Mouse (Mus musculus) cerebellum, adult 2 months (tissue): ENCODE data around the gene Borcs7. TPM values are rescaled to one million over a fixed set of nuclear protein-coding genes. Genes with fewer than 3 reads are reported as not detected.

ENCODE experiments used
- DNase-seq, 2 experiments: peaks; one replicate each; pipeline ENCODE4 v3.0.0; 2021
- H3K27ac ChIP-seq: fragments of 200-500 bp; 2 replicates; pipeline ENCODE4 v1.5.1; 2012; ENCODE audit warnings: low read length, control low read depth, inconsistent platforms; ENCODE audit not compliant: insufficient read depth
- H3K27me3 ChIP-seq: fragments of 200-500 bp; 2 replicates; pipeline ENCODE4 v1.6.1; 2012; ENCODE audit warnings: inconsistent platforms, mild to moderate bottlenecking, low read length, moderate library complexity; ENCODE audit not compliant: control insufficient read depth, insufficient read depth
- H3K4me1 ChIP-seq: fragments of 200-500 bp; 2 replicates; pipeline ENCODE4 v1.6.1; 2011; ENCODE audit warnings: low read length; ENCODE audit not compliant: control insufficient read depth, insufficient read depth
- H3K4me3 ChIP-seq: fragments of 200-500 bp; replicated peaks from 2 replicates; pipeline ENCODE3; 2011; ENCODE audit warnings: mild to moderate bottlenecking, low read depth, low read length, control low read depth; ENCODE audit not compliant: insufficient read depth
- CTCF ChIP-seq: fragments of 200-500 bp; IDR thresholded peaks from 2 replicates; pipeline ENCODE4 v1.5.1; 2011; ENCODE audit warnings: low read depth, mild to moderate bottlenecking, control low read depth, low read length, moderate library complexity, borderline replicate concordance; ENCODE audit not compliant: insufficient read depth
- POLR2A ChIP-seq: fragments of 200-500 bp; IDR thresholded peaks from 2 replicates; pipeline ENCODE4 v1.6.1; 2011; ENCODE audit warnings: low read length, control low read depth, borderline replicate concordance; ENCODE audit not compliant: insufficient read depth
- WGBS: fragments of 180-500 bp; shearing (Covaris S2); methylation state at CpG from one replicate; pipeline ENCODE4 v1.1.7; 2018; 5-methylcytosine and 5-hydroxymethylcytosine counted together
- polyA plus RNA-seq: library from polyadenylated mRNA; depleted of rRNA; stranded (reverse); fragments of >200 nt; gene quantifications from 2 replicates; pipeline ENCODE4 v1.2.3, GENCODE M21; 2012

Gene Borcs7
- polyA plus RNA-seq, 1 experiment: 19.0 TPM

GRCm38 (mm10) chr19:46693146-46693545 lies 3.4 kb downstream of the Borcs7 start:
- no peak for DNase-seq
- TF ChIP-seq CTCF (no peak), POLR2A (no peak)

GRCm38 (mm10) chr19:46696482-46696881 lies 6.8 kb downstream of the Borcs7 start:
- no peak for DNase-seq
- no peaks in the 10 kb centered on the region for H3K4me1 ChIP-seq
- TF ChIP-seq CTCF (no peak), POLR2A (no peak)
- WGBS: 58% methylated on average over 8 of the region's 8 CpGs
- H3K27me3 ChIP-seq: no peaks in the 10 kb centered on the region
- H3K4me3 ChIP-seq: no peak overlapping the region
- H3K27ac ChIP-seq: no peak overlapping the region

More at GRCm38 (mm10) chr19:46693146-46693545, 3.4 kb downstream of the Borcs7 start:
- H3K4me3 ChIP-seq: no peak overlapping the region
- WGBS: 61% methylated on average over 4 of the region's 4 CpGs
- H3K4me1 ChIP-seq: no peaks in the 10 kb centered on the region
- H3K27ac ChIP-seq: no peak overlapping the region
- no peaks in the 10 kb centered on the region for H3K27me3 ChIP-seq

DNA sequence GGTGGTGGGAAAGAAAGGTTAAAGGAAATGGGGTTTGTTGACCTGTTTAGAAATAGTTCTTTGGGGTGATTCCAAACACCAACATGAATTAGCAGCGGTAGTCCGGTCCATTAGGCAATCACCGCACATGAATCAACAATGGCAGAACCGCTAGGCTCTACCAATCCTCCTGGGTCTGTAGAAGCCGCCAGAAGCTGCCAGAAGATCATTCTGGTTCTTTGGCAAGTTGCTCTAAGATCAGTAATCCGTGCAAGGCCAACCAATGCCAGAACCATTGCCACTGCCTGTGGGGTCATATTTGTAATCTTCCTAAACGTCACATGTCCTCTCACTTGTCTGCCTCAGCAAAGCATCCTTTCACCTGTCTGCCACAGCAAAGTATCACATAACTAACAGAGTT lies 7.2 kb downstream of the Borcs7 start:
- Histone ChIP-seq H3K4me3 (no peak overlapping the region), H3K4me1 (no peaks in the 10 kb centered on the region), H3K27me3 (no peaks in the 10 kb centered on the region), H3K27ac (no peak overlapping the region)
- TF ChIP-seq CTCF (no peak), POLR2A (no peak)
- WGBS: 48% methylated on average over 7 of the region's 7 CpGs
- DNase-seq: no peak

DNA sequence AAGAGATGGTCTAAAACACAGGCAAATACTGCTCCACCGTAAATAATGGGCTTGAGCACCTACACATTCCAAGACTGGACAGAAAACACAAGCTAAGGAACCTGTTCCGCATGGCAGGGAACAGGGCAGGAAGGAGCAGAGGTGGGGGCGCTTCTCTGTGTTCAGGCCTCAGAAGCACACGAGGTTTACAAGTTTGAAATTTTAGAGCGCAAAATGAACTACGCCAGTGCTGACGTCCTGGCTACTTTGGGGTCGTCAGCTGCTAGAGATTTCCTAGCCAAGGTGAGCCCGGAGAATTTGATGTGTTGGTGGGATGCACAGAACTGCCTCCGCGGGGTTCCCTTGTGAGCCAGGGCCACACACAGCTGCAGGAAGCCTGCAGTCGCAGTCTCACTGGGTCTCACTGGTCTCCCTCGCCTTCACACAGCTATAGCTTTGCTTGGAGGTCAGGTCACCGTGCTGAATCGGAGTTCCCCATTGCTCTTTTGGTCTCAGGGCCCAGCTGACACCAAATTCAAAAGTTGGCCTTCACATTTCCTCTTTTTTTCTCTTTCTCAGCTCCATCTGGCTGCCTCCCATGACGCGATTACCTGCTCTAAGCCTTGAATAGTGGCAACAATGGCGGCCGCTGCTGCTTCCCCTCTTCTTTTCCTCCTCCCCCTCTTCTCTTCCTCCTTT lies 8.3 kb downstream of the Borcs7 start:
- TF ChIP-seq POLR2A (no peak), CTCF (no peak)
- H3K27me3 ChIP-seq: no peaks in the 10 kb centered on the region
- no peak overlapping the region for H3K4me3 ChIP-seq
- DNase-seq: no peak
- no peaks in the 10 kb centered on the region for H3K4me1 ChIP-seq
- 49% methylated on average over 19 of the region's 19 CpGs for WGBS
- H3K27ac ChIP-seq: no peak overlapping the region

- 79% methylated on average over 10 of the region's 10 CpGs for WGBS
- TF ChIP-seq CTCF (no peak), POLR2A (no peak)
- Histone ChIP-seq H3K27ac (no peak overlapping the region), H3K4me1 (no peaks in the 10 kb centered on the region), H3K27me3 (no peaks in the 10 kb centered on the region), H3K4me3 (no peak overlapping the region)
- DNase-seq: no peak
Measured at GRCm38 (mm10) chr19:46699011-46699481, 9.3 kb downstream of the Borcs7 start.

DNA sequence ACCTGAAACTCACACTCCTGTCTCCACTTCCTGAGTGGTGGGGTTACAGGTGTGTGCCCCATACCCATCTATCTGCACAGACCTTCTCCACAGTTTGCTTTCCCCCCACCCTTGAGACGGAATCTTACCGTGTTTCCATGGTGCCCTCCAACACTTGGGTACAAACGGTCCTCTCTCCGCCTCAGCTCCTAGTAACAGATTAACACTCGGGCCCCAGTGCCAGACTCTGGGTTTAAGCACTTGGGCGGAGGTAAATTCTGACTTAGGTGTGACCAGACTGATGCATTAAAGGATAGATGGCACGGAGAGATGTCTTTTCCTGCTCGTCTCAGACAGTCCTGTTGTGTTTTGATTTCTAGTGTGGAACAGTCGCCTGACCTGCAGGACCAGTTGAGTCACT lies 11.4 kb downstream of the Borcs7 start:
- no peaks in the 10 kb centered on the region for H3K27me3 ChIP-seq
- H3K4me3 ChIP-seq: no peak overlapping the region
- no peak for DNase-seq
- no peak overlapping the region for H3K27ac ChIP-seq
- WGBS: 89% methylated on average over 9 of the region's 9 CpGs
- no peaks in the 10 kb centered on the region for H3K4me1 ChIP-seq
- TF ChIP-seq CTCF: no peak
- TF ChIP-seq POLR2A: no peak

GRCm38 (mm10) chr19:46705779-46706495 lies 16.2 kb downstream of the Borcs7 start:
- Histone ChIP-seq H3K27ac (no peak overlapping the region), H3K4me1 (no peaks in the 10 kb centered on the region), H3K27me3 (no peaks in the 10 kb centered on the region), H3K4me3 (no peak overlapping the region)
- no peak for DNase-seq
- 42% methylated on average over 7 of the region's 7 CpGs for WGBS
- TF ChIP-seq CTCF (no peak), POLR2A (no peak)

GRCm38 (mm10) chr19:46706540-46707295 lies 17.0 kb downstream of the Borcs7 start:
- no peaks in the 10 kb centered on the region for H3K4me1 ChIP-seq
- no peak for DNase-seq
- TF ChIP-seq CTCF: no peak
- no peak for TF ChIP-seq POLR2A
- 85% methylated on average over 9 of the region's 9 CpGs for WGBS
- H3K27me3 ChIP-seq: no peaks in the 10 kb centered on the region
- H3K4me3 ChIP-seq: no peak overlapping the region
- no peak overlapping the region for H3K27ac ChIP-seq
